Mouse (Mus musculus): ENCODE measurements around the gene Ubxn7. TPM values are rescaled to one million over a fixed set of nuclear protein-coding genes. Genes with fewer than 3 reads are reported as not detected.
"Not testable (repeated sequence)": the region's sequence is repeated elsewhere in the genome, so short reads cannot be mapped to it uniquely, and the experiment has no call there.

Ubxn7 gene
- total RNA-seq (2021): 10 to 100 TPM; 35.2 to 43.6 TPM
- long read RNA-seq, experiment 1, full-length matches to known transcripts: 6 of 14 reads
- long read RNA-seq, experiment 1, partial matches to known transcripts: 1 of 14 reads
- long read RNA-seq, experiment 1, other reads (novel, unspliced or antisense): 7 of 14 reads
- long read RNA-seq, experiment 2, full-length matches to known transcripts: 2 of 9 reads
- long read RNA-seq, experiment 2, partial matches to known transcripts: 2 of 9 reads
- long read RNA-seq, experiment 2, other reads (novel, unspliced or antisense): 5 of 9 reads

GRCm38 (mm10) chr16:32332040-32332555, at the start of gene Ubxn7:
Gene Ubxn7 (plus strand): TSS chr16:32332257.
- peak; percentile 97 to 98 for DNase-seq (ENCODE audit: low spot score in 2 of 2)

- DNase-seq (ENCODE audit: low spot score in 2 of 2): no peak
These were observed 49.4 kb upstream of the Ubxn7 start for GRCm38 (mm10) chr16:32282608-32283007.

- no peak for DNase-seq (ENCODE audit: low spot score in 2 of 2)
These were observed 40.2 kb upstream of the Ubxn7 start for GRCm38 (mm10) chr16:32291821-32292220.

- not testable (repeated sequence) for DNase-seq (ENCODE audit: low spot score in 2 of 2)
These were observed 32.4 kb upstream of the Ubxn7 start for GRCm38 (mm10) chr16:32299617-32300016.

GRCm38 (mm10) chr16:32303046-32303445, 29.0 kb upstream of the Ubxn7 start:
- no peak for DNase-seq (ENCODE audit: low spot score in 2 of 2)

- DNase-seq (ENCODE audit: low spot score in 2 of 2): no peak
These were observed 28.2 kb upstream of the Ubxn7 start for GRCm38 (mm10) chr16:32303886-32304285.

- DNase-seq (ENCODE audit: low spot score in 2 of 2): no peak
These were observed 20.1 kb upstream of the Ubxn7 start for GRCm38 (mm10) chr16:32311970-32312369.

GRCm38 (mm10) chr16:32312386-32312785, 19.7 kb upstream of the Ubxn7 start:
- no peak for DNase-seq (ENCODE audit: low spot score in 2 of 2)

- DNase-seq (ENCODE audit: low spot score in 2 of 2): no peak
These were observed 19.2 kb upstream of the Ubxn7 start for GRCm38 (mm10) chr16:32312859-32313258.

GRCm38 (mm10) chr16:32316601-32317000, 15.5 kb upstream of the Ubxn7 start:
- DNase-seq (ENCODE audit: low spot score in 2 of 2): no peak

GRCm38 (mm10) chr16:32323953-32324352, 8.1 kb upstream of the Ubxn7 start:
- no peak for DNase-seq (ENCODE audit: low spot score in 2 of 2)

GRCm38 (mm10) chr16:32330876-32331670, 984 bp upstream of the Ubxn7 start:
- DNase-seq (ENCODE audit: low spot score in 2 of 2): no peak

GRCm38 (mm10) chr16:32332556-32333511, 777 bp downstream of the Ubxn7 start:
- DNase-seq (ENCODE audit: low spot score in 2 of 2): peak; percentile 25 to 47

GRCm38 (mm10) chr16:32335146-32335545, 3.1 kb downstream of the Ubxn7 start:
- DNase-seq (ENCODE audit: low spot score in 2 of 2): no peak

GRCm38 (mm10) chr16:32336026-32336780, 4.1 kb downstream of the Ubxn7 start:
- DNase-seq (ENCODE audit: low spot score in 2 of 2): no peak

- no peak for DNase-seq (ENCODE audit: low spot score in 2 of 2)
These were observed 4.9 kb downstream of the Ubxn7 start for GRCm38 (mm10) chr16:32337001-32337400.

- DNase-seq (ENCODE audit: low spot score in 2 of 2): no peak
These were observed 8.4 kb downstream of the Ubxn7 start for GRCm38 (mm10) chr16:32340451-32340850.

- no peak for DNase-seq (ENCODE audit: low spot score in 2 of 2)
These were observed 13.5 kb downstream of the Ubxn7 start for GRCm38 (mm10) chr16:32345521-32345920.

- DNase-seq (ENCODE audit: low spot score in 2 of 2): no peak
These were observed 18.7 kb downstream of the Ubxn7 start for GRCm38 (mm10) chr16:32350776-32351175.

- DNase-seq (ENCODE audit: low spot score in 2 of 2): no peak
These were observed 31.5 kb downstream of the Ubxn7 start for GRCm38 (mm10) chr16:32363530-32363929.
